Mouse (Mus musculus) heart, adult 18-20 months (tissue): ENCODE measurements around the gene Myo1b. TPM values are rescaled to one million over a fixed set of nuclear protein-coding genes. Genes with fewer than 3 reads are reported as not detected.

Experiments used
- DNase-seq, 2 experiments: peaks; one replicate each; pipeline ENCODE4 v3.0.0; 2021 to 2022; ENCODE audit warnings: mixed read lengths in 1 of 2
- total RNA-seq, 2 experiments: library from RNA; stranded (reverse); gene quantifications; 2 replicates each; pipeline ENCODE4 v1.2.3; 2021

The Myo1b gene
- total RNA-seq, 2 experiments from 2014 or later = 24.8 to 30.0 TPM

DNA sequence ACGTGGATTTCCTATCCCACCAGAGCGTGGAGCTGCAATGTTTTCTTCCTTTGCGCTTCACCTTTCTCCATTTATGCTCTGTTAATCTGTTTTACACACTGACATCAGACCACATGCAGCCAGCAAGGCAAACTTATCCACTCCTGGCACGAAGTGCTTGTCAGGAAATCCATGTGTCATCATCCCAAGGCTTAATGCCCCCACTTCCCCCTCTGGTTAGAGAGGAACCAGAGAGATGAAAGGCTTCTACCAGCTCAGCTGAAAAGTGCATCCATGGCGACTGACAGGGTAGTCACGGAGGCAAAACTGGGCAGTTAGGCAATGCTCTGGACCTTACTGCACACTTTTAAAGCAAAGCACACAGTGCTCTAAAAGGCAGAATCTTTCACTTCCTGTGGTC lies 126.6 kb downstream of the Myo1b start:
- peak; percentile 25 to 46 for DNase-seq

GRCm38 (mm10) chr1:51782091-51782490 lies 133.8 kb downstream of the Myo1b start:
- DNase-seq = peak in 1 of 2 experiments; percentile 12

DNA sequence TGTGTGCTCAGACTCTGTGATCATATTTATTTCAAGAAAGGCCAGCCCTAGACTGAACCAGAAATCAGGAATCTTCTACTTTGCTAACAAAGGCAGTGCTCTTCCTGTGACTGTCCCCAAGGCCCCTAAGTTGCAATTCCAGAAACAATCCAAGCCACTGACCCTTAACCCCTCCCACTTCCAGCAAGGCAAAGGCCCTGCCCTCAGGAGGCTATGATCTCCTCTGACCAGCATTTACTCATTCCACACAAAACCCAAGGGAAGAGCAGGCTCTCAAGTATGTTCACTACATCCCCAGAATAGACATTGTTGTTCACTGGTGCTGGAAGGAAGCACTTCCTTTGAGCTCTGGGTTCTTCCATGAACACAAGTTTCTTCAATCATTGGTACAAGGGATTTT lies 135.5 kb downstream of the Myo1b start:
- peak; percentile 48 to 84 for DNase-seq

DNA sequence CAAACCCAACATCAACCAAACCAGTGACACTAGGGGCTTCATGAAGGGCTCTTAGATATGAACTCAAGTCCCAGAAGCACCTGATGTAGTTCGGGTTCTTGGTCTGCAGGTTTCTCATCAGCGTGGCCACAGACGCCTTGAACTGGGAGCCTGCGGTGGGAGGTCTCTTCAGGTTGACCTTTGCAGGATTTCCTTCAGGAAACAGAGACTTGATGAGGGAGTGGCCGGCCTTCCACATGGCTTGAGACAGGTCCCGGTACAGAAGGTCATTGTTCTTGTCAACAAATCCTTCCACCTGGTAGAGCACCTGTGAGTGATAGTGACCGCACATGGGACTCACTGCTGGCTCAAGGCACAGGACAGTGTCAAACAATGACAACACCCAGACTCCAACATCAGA lies 137.6 kb downstream of the Myo1b start:
- peak in 1 of 2 experiments; percentile 25 for DNase-seq

- DNase-seq = no peak
These were observed 145.4 kb downstream of the Myo1b start for GRCm38 (mm10) chr1:51770504-51770871.

GRCm38 (mm10) chr1:51769815-51770503 lies 145.9 kb downstream of the Myo1b start:
- no peak for DNase-seq

- no peak for DNase-seq
These were observed 149.6 kb downstream of the Myo1b start for GRCm38 (mm10) chr1:51766271-51766670.

- DNase-seq = no peak
These were observed 150.7 kb downstream of the Myo1b start for GRCm38 (mm10) chr1:51765156-51765555.

DNA sequence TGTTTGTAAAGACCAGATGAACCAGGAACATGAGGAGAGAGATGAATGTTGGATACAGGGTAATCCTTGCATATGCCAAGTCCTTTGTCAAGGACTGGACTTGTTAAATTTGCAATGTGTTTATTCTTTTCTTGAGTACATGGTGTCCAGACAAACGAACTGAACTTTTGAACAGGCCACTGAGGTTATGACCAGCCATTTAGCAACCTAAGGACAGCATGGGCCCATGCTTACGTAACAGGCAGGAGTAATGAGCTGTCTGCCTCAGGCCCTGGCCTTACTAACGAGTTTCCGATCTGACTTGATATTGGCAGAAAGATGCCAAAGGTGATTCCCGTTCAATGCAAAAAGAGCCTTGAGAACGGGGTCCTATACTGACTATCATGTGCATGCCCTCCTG lies 156.2 kb downstream of the Myo1b start:
- DNase-seq = peak in 1 of 2 experiments; percentile 12

- peak in 1 of 2 experiments; percentile 15 for DNase-seq
These were observed 157.4 kb downstream of the Myo1b start for GRCm38 (mm10) chr1:51758326-51759109.

GRCm38 (mm10) chr1:51753621-51754020 lies 162.2 kb downstream of the Myo1b start:
- DNase-seq = no peak

- DNase-seq = no peak
These were observed 164.9 kb downstream of the Myo1b start for GRCm38 (mm10) chr1:51751006-51751405.

GRCm38 (mm10) chr1:51748306-51748705 lies 167.6 kb downstream of the Myo1b start:
- no peak for DNase-seq

GRCm38 (mm10) chr1:51747494-51747893 lies 168.4 kb downstream of the Myo1b start:
- peak; percentile 55 to 73 for DNase-seq

- DNase-seq = no peak
These were observed 169.1 kb downstream of the Myo1b start for GRCm38 (mm10) chr1:51746711-51747240.

GRCm38 (mm10) chr1:51743756-51744425 lies 172.0 kb downstream of the Myo1b start:
- DNase-seq = no peak

- DNase-seq = no peak
These were observed 173.3 kb downstream of the Myo1b start for GRCm38 (mm10) chr1:51742586-51742985.

DNA sequence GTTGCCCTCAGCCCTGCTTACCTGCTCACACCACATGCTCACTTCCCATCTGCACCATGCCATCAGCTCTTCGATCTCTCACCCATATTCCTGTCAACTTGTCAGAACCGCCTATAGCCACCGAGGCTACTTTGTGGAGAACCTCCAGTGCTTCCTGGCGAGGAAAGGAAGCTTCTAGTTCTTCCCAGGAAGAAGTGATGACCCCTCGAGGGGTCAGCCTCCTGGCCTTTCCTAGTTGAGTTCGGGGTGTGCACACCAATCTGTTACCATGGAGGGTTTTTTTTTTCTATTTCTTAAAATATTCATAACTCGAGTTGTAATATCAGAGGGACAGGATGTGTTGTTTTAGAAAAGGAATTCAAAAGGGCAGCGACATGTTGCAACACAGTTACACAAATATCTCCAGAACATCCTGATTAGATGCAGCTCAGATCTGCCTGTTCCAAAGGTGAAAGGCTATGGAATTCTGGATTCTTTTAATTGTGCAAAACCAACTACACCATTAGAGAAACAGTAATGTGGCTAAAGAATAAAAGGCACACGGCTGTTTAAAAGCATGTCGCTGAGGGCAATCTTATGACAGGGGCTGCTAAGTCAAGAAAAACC lies 175.1 kb downstream of the Myo1b start:
- peak in 1 of 2 experiments; percentile 16 for DNase-seq

DNA sequence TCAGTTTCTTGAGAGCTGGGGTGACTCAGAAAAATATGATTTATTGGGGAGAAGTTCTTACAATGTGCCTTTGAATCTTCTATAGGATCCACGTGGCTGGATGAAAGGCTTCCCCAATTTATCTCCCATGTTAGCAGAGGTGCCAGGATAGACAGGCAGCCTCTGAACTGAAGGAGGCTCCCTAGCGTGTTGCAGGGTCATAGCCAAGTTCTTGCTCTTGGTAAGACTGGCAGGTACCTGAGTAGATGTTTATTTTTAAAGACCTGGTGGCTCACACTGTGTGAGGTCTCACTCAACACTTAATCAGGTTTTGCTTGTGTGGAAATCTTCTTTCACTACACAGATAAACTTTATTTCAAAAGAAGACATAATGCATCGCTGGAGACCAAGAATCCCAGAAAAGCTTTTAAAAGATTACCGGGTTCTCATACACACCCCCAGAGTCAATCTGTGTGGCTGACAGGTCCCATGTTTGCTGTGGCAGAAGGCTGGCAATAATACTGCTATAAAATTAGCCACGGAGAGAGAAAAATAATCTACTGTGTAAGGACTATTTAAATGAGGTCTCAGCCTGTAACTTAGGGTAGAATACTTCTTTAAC lies 176.5 kb downstream of the Myo1b start:
- no peak for DNase-seq

DNA sequence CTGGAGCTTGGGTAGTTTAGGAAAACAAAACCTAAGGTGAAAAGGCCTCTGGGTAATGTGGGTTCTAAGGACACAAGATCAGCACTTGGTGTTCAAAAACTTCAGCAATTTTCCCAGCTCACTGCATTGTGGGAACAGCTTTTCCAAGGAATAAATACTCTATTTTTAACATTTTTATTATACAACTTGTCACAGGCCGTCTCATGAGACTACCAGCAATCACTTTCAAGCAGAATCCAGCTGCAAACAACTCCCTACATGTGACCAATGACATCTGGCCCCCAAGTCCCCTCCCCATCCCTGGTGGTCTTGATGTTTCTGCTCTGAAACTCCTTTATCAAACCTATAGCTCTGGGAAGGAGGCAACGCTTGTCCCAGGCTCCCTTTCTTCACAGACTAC lies 179.0 kb downstream of the Myo1b start:
- peak in 1 of 2 experiments; percentile 35 for DNase-seq

DNA sequence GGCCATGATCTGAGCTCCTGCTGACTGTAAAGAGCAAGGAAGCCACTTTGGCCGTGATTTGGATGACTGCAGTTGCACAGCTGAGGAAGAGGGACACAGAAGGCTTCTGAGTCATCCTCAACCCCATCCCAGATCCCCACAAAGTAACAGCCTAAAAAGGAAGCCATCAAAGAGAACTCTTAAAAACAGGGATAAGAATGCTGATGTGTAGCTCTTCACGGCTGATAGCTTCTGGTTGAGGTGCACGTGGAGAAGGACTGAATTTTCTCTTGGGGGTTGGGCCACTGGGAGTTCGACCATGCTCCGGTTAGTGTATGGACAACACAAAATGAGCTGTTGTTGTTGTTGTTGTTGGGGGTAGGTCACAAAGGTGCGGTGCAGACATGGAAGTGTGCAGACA lies 181.2 kb downstream of the Myo1b start:
- no peak for DNase-seq

DNA sequence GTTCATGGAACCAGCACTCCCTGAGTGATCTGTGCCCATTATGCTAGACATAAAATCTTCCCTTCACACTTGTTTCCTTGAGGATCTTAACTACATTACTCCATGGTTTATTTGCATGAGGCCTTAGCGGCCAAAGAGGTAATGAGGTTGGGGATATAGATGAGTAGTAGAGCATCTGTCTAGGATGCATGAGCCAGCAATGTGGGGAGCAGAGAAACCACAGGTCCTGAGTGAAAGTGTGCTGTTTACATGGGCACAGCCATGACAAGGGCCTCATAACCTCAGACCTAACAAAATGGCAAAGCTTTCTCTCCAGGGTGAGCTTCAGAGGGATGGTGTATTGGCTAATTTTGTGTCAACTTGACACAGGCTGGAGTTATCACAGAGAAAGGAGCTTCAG lies 186.5 kb downstream of the Myo1b start:
- no peak for DNase-seq
